Mouse (Mus musculus): ENCODE measurements at regions not wholly inside any gene's neighbourhood (a gene's known extent, or its start where the extent isn't known, plus 50 kb on each side); places are given as distances from the start of the nearest gene placed in this dataset.

DNA sequence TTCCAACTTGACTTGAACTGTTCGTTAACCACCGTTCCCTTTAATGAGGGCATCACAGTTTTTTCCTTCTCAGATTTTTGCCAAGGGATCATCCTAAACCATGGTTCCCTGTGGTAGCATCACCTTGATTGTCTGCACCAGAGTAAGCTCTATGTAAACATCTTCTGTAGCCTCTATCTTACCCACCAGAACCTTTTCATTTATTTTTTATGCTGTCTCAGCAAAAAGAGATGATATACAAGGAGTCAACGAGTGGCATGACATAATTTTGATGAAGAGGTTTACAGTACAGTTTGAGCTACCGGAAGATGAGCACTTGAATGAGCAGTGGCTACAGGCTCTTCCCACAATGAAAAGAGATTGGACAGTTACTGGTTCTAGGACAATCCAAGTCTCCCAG lies 768.7 kb downstream of the Ets1 start:
- TF ChIP-seq CTCF (IDR thresholded peaks at IDR 0.05; ENCODE audit: low read depth) (no peak), EP300 (optimal IDR thresholded peaks at IDR 0.05) (no peak)

All from stomach, postnatal 0 days (tissue).